Mouse (Mus musculus) kidney, embryonic 14.5 days (tissue): ENCODE results near the gene Ubald1. TPM values are rescaled to one million over a fixed set of nuclear protein-coding genes. Genes with fewer than 3 reads are reported as not detected.
A peak's percentile ranks its signal among the peaks of the same experiment; 100 is the strongest.

Source experiments
- ATAC-seq: fragments of 200-750 bp; cut with Nextera tagmentation; 2 replicates; pipeline ENCODE4 v1.8.0; 2017; ENCODE audit warnings: moderate number of reproducible peaks, mild to moderate bottlenecking, moderate TSS enrichment, moderate library complexity; ENCODE audit not compliant: low FRiP score, low TSS enrichment
- H3K27ac ChIP-seq: fragments of 300-500 bp; sonication (generic); 2 replicates; pipeline ENCODE4 v1.5.1; 2014; ENCODE audit warnings: low read depth, mild to moderate bottlenecking, low read length, moderate library complexity, mixed read lengths
- H3K27me3 ChIP-seq: fragments of 300-500 bp; sonication (generic); 2 replicates; pipeline ENCODE4 v1.6.1; 2014; ENCODE audit warnings: mild to moderate bottlenecking, low read length; ENCODE audit not compliant: control insufficient read depth, insufficient read depth
- H3K36me3 ChIP-seq: fragments of 300-500 bp; sonication (generic); 2 replicates; pipeline ENCODE4 v1.6.1; 2014; ENCODE audit warnings: low read length, mixed read lengths; ENCODE audit not compliant: control insufficient read depth, insufficient read depth
- H3K4me1 ChIP-seq: fragments of 300-500 bp; sonication (generic); 2 replicates; pipeline ENCODE4 v1.6.1; 2014; ENCODE audit warnings: low read length, mixed read lengths; ENCODE audit not compliant: control insufficient read depth, insufficient read depth
- H3K4me2 ChIP-seq: fragments of 300-500 bp; sonication (generic); replicated peaks from 2 replicates; pipeline ENCODE4 v1.6.1; 2014; ENCODE audit warnings: low read depth, mild to moderate bottlenecking, low read length
- H3K4me3 ChIP-seq: fragments of 300-500 bp; sonication (generic); 2 replicates; pipeline ENCODE4 v1.5.1; 2014; ENCODE audit warnings: mild to moderate bottlenecking, low read length
- H3K9ac ChIP-seq: fragments of 300-500 bp; sonication (generic); 2 replicates; pipeline ENCODE4 v1.6.1; 2014; ENCODE audit warnings: low read depth, mild to moderate bottlenecking, low read length, moderate library complexity
- H3K9me3 ChIP-seq: fragments of 300-500 bp; sonication (generic); 2 replicates; pipeline ENCODE4 v1.6.1; 2016; ENCODE audit warnings: low read length; ENCODE audit not compliant: control insufficient read depth
- WGBS: fragments of 180-500 bp; shearing (Covaris S2); extraction: QIAGEN DNeasy Blood & Tissue Kit; methylation state at CpG from one replicate; pipeline ENCODE4 v1.1.7; 2014; 5-methylcytosine and 5-hydroxymethylcytosine counted together
- polyA plus RNA-seq: library from polyadenylated mRNA; unstranded; fragments of >200 nt; fragmentation: Nextera tagmentation; extraction: Ambion mirVana; gene quantifications from 2 replicates; pipeline ENCODE4 v1.2.1, GENCODE M21; 2014

The Ubald1 gene
- polyA plus RNA-seq, 1 experiment from 2014 or later, result 39.7 TPM

DNA sequence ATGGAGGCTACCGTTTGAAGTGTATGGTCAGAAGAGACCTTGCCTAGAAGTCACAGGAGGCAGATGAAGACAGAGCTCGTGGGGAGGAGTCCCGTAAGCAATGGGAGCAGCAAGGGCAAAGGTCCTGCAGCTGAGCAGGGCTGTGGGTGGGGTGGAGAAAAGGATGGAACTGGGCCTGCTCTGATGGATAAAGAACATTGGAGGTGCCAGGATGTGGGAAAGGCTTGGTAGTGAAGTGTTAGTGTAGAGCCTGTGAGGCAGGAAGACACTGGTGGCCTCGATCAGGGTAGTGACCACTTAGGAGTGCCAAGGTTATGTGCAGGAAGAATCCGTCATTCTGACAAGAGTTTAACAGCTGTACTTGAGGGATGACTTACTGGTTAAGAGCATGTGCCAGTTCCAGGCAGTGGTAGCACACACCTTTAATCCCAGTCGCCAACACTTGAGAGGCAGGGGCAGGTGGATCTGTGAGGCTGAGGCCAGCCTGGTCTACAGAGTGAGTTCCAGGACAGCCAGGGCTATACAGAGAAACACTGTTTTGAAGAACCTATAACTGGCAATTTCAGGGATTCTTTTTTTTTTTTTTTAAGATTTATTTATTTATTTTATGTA, 23.5 kb upstream of the Ubald1 start:
- Histone ChIP-seq H3K27me3 (no peaks in the 10 kb centered on the region), H3K9me3 (no peaks in the 10 kb centered on the region), H3K9ac (no peak overlapping the region), H3K4me2 (no peak overlapping the region), H3K27ac (peak overlapping the region; percentile 17; the same call in 1 of the 2 replicates), H3K36me3 (peaks cover 6% of the 10 kb centered on the region; the same call in 1 of the 2 replicates), H3K4me1 (peaks cover 6% of the 10 kb centered on the region), H3K4me3 (no peak overlapping the region)
- 51% methylated on average over 6 of the region's 6 CpGs for WGBS
- no peak; the same call in 1 of the 2 replicates for ATAC-seq

DNA sequence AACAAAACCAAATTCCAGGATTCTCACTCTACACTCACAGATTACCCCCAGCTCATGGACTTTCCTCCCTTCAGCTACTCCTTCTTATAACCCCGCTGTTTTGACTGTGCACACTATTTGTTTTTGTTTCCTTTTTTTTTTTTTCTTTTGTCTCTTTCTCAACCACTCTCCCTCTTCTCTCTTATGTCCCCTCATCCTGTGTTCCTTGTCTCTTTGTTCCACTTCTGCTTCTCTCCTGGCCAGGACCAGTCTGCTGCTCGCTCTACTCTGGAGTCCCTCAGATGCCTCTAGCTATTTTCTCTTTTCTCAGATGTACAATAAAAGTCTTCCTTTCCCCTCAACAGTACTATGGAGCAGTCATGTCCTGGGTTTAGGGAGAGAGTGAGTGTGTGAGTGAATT, 22.3 kb upstream of the Ubald1 start:
- peaks cover 3% of the 10 kb centered on the region; the same call in 1 of the 2 replicates for H3K36me3 ChIP-seq
- 89% methylated on average over 2 of the region's 2 CpGs for WGBS
- ATAC-seq, result no peak
- no peak overlapping the region for H3K4me2 ChIP-seq
- peaks cover 6% of the 10 kb centered on the region for H3K4me1 ChIP-seq
- H3K4me3 ChIP-seq, result no peak overlapping the region
- H3K27ac ChIP-seq, result no peak overlapping the region
- no peak overlapping the region for H3K9ac ChIP-seq
- H3K27me3 ChIP-seq, result no peaks in the 10 kb centered on the region
- no peaks in the 10 kb centered on the region for H3K9me3 ChIP-seq

DNA sequence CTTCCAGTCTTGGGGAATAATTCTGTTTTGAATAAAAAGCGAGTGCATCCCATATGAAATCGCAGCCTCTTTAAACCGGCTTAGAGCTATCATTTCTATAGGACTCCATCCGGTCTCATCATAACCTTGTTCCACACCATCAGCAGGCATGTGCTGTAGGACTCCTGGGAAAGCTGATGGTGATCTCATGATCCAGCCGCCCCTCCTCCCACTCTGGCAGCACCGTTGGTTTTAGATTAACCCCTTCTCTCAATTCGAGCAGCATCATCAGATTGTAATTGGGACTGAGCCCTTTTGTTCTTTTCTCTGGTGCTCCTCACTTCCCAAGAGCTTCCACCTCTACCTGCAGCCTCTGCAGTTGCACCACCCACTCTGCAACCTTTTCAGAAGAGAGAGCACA, 21.1 kb upstream of the Ubald1 start:
- Histone ChIP-seq H3K9ac (no peak overlapping the region), H3K4me1 (peaks cover 6% of the 10 kb centered on the region), H3K9me3 (no peaks in the 10 kb centered on the region), H3K36me3 (peaks cover 3% of the 10 kb centered on the region; the same call in 1 of the 2 replicates), H3K27me3 (no peaks in the 10 kb centered on the region), H3K27ac (no peak overlapping the region), H3K4me3 (no peak overlapping the region), H3K4me2 (no peak overlapping the region)
- 60% methylated on average over 7 of the region's 7 CpGs for WGBS
- no peak for ATAC-seq

DNA sequence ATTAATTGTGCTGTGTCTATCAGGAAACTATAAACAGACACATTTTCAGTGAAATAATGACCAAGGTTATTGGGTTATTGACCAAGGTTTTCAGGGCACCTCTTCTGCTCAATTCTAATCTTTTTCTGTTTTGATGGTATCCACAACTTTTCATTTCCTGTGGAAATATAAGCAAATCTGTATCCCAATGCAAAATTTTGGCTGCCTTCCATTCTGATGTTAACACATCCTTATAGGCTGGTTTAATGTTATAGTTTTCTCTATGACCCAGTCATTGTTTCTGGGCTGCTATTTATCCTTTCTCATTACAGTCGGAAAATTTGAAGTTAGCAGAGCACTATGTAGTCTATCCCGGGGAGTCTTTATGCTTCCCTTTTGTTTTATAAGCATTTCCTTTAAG, 19.6 kb upstream of the Ubald1 start:
- Histone ChIP-seq H3K9ac (no peak overlapping the region), H3K27me3 (no peaks in the 10 kb centered on the region), H3K4me1 (peaks cover 6% of the 10 kb centered on the region), H3K36me3 (peaks cover 3% of the 10 kb centered on the region; the same call in 1 of the 2 replicates), H3K4me3 (no peak overlapping the region), H3K27ac (no peak overlapping the region), H3K9me3 (no peaks in the 10 kb centered on the region), H3K4me2 (no peak overlapping the region)
- 79% methylated on average over 2 of the region's 2 CpGs for WGBS
- no peak for ATAC-seq

DNA sequence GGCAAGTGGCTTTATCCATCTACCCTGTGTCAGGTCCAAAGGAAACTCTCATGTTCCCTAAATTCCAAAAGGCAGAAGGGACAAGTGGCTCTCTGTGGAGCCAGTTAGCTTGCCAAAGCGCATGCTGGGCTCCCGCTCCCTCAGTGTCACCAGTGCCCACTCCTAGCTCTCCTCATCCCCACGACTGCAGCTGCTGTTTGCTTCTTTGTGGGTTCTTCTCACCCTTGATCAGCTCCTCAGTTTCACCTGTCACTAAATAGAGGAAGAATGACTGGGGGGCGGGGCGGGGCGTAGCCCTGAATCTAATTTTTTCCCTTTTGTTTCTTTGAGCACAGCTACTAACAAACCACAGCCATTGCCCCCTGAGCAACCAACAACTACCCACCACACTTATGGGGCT, 18.8 kb upstream of the Ubald1 start:
- Histone ChIP-seq H3K27ac (no peak overlapping the region), H3K4me2 (no peak overlapping the region), H3K4me3 (no peak overlapping the region), H3K27me3 (no peaks in the 10 kb centered on the region), H3K9me3 (no peaks in the 10 kb centered on the region), H3K4me1 (peaks cover 6% of the 10 kb centered on the region), H3K9ac (no peak overlapping the region), H3K36me3 (peaks cover 3% of the 10 kb centered on the region; the same call in 1 of the 2 replicates)
- ATAC-seq, result no peak
- 85% methylated on average over 6 of the region's 6 CpGs for WGBS

DNA sequence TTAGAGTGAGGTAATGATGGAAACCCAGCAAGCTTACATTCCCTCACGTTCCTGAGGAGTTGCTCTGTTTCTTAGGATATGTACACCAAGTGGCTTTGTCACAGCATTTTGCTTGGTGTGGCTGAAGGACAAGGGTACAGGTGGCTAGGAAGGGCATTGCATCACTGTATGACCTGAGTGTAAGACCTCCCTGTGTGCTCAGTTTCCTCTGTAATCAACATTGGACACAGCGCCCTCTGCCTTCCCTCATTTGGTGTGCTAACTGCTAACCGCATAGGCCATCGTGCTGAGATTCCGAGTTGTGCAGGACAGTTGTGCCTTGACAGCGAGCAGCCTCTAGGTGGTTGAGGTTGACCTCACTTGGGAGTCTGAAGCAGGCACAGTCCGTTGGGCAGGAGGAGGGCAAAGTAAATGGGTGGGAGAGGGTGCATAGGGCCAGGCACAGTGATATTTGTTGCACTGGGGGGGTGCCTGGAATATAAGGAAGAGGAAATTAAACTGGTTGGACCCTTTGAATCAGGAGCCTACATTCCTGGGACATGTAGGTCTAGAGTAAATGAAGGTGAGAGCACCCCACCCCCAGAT, 17.1 kb upstream of the Ubald1 start:
- ATAC-seq, result no peak
- 56% methylated on average over 7 of the region's 7 CpGs for WGBS
- Histone ChIP-seq H3K36me3 (no peaks in the 10 kb centered on the region), H3K4me3 (no peak overlapping the region), H3K9ac (no peak overlapping the region), H3K4me2 (no peak overlapping the region), H3K4me1 (no peaks in the 10 kb centered on the region), H3K27ac (no peak overlapping the region), H3K27me3 (no peaks in the 10 kb centered on the region), H3K9me3 (no peaks in the 10 kb centered on the region)

DNA sequence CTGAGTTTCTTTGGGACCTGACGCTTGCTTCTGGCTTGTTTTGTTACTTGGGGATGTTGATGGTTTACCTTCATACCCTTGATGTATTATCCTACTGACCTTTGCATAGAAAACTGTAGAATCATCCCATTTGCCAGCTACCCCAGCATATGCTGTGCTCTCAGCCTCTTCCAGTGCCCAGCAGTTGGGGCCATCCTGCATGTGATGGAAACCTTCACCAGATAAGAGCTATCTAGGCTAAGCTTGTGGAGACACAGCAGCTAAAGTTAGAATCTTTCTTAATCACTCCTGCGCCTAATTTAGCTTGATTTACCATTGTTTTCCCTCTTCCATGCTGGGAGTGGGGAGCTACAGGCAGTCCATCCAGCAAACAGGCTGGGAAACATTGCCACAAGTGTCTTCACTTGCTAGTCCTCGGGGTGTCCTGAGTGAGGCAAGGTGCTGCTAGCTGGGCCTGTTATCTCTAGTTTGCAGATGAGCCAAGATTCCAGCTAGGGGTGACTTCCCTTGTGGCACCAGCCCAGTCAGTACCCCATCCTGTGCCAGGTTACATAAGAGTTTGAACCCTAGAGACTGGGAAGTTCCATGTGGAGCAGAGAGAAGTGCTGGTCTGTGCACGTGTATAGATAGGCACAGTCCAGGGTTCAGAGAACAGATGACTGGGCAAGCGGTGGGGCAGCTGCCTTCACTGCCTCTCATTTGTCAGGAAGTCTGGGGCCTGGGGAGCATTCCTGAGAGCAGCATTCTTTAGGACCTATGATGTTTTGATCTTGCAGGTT, 16.3 kb upstream of the Ubald1 start:
- no peaks in the 10 kb centered on the region for H3K27me3 ChIP-seq
- 73% methylated on average over 5 of the region's 5 CpGs for WGBS
- H3K27ac ChIP-seq, result no peak overlapping the region
- H3K4me2 ChIP-seq, result no peak overlapping the region
- no peaks in the 10 kb centered on the region for H3K4me1 ChIP-seq
- 0 out of 2 replicates have a peak, but pooled peaks have one; percentile 45 for ATAC-seq
- H3K9ac ChIP-seq, result no peak overlapping the region
- no peaks in the 10 kb centered on the region for H3K9me3 ChIP-seq
- no peak overlapping the region for H3K4me3 ChIP-seq
- H3K36me3 ChIP-seq, result no peaks in the 10 kb centered on the region

DNA sequence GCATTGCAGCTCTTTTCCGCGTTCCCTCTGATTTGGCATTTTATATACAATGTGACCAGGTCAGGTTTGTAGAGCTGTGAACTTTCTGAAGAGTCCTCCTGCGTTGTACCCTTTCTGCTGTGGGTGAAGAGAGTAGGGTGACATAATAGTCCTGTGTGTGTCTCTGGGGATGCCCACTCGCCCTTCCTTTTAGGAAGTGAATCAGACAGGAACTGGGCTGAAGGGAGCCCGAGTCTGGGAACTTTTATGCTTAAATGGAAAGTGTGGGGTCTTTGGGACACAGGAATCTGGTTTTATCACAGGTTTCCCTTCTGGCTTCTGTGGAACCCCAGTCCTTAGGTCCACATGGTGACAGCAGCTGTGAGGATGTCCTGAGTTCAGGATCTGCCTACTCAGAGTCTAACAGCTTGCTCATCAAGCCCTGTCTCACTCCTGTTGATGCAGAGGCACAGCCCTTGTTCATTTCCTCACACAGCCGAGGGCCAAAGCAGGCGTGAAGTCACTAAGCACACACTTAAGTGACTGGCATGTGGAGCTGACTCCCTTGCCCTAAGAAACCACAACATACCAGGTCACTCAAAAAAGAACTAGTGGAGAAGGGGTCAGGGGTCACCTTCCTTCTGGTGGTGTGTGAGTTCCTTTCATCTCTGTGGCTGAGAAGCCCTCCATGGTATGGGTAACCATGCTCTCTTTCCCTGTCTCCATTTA, 14.2 kb upstream of the Ubald1 start:
- Histone ChIP-seq H3K4me3 (no peak overlapping the region), H3K4me2 (no peak overlapping the region), H3K9me3 (no peaks in the 10 kb centered on the region), H3K36me3 (no peaks in the 10 kb centered on the region), H3K27me3 (no peaks in the 10 kb centered on the region), H3K27ac (no peak overlapping the region), H3K9ac (no peak overlapping the region), H3K4me1 (no peaks in the 10 kb centered on the region)
- 77% methylated on average over 7 of the region's 7 CpGs for WGBS
- no peak for ATAC-seq
